Mouse (Mus musculus): Measurements from ENCODE around the gene Rora. TPM values are rescaled to one million over a fixed set of nuclear protein-coding genes. Genes with fewer than 3 reads are reported as not detected.

Gene Rora
- polyA plus RNA-seq, 1 experiment from 2014 or later: 9.0 TPM

DNA sequence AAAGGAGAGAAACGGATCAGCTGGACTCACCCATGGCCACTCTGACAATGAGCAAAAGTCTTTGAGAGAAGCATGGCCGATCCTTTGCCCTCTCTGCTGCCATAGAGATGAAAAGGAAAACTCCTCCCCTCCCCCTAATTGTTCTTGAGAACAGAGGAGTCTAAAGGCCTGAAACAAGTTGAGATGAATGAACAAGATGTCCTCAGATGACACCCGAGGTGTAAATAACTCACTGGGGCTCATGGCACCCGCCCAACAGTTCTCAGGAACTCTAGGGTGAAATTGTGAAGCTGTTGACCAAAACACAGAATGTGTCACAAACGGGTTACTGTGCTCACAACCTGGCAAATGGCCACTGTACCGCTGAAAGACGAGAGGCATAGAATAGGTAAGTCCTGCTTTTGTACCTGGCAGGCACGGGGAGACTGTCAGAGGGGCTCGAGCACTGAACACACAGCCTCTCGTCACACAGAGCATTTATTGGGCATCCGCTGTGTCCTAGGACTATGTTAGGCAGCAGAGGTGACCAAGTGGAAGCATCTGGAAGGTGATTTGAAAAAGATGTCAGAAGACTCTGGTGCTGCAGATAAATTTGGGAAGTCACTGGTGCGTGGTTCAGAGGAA is 467.6 kb downstream of the Rora start:
- ATAC-seq: no peak
- in situ Hi-C loops (cut with MboI; ENCODE audit: low pct_unique_long_range_greater_than_20kb): no loop called here
- CTCF ChIA-PET: interaction anchor here (1.4 kb wide), 1 partner anchor 9 kb away, joined by 4 read pairs; no protein-coding TSS in a partner anchor
- POLR2A ChIA-PET: no interaction called here
- no peak for DNase-seq (ENCODE audit: low read depth, low spot score)
- no peaks in the 10 kb centered on the region for H3K27me3 ChIP-seq
- TF ChIP-seq CTCF (IDR thresholded peaks at IDR 0.05): no peak

GRCm38 (mm10) chr9:69125011-69125786 is 471.6 kb downstream of the Rora start:
- H3K27me3 ChIP-seq: no peaks in the 10 kb centered on the region
- TF ChIP-seq CTCF (IDR thresholded peaks at IDR 0.05): no peak
- CTCF ChIA-PET: no interaction called here
- ATAC-seq: no peak
- in situ Hi-C loops (cut with MboI; ENCODE audit: low pct_unique_long_range_greater_than_20kb): no loop called here
- peak; percentile 6 for DNase-seq (ENCODE audit: low read depth, low spot score)
- POLR2A ChIA-PET: interaction anchor here (0.9 kb wide), 1 partner anchor 10 kb away, joined by 3 read pairs; no protein-coding TSS in a partner anchor

DNA sequence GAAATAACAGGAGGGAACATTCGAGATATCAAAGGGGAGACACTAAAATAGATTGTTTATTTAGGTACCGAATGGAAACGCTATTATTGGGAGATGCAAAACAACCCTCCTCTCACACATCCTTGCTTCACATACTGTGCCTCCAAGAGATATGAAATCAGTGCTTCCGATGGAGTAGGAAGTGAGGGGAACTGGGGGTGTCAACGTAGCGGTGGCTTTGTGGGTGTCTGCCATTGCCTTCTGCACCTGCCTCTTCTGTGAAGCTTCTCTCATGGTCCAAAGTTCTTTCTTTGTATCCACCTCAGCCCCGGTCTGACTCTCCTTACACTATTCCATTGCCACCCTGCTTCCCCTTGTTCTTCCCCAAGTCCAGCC is 472.2 kb downstream of the Rora start:
- H3K27me3 ChIP-seq: no peaks in the 10 kb centered on the region
- no peak for ATAC-seq
- no peak for TF ChIP-seq CTCF (IDR thresholded peaks at IDR 0.05)
- in situ Hi-C loops (cut with MboI; ENCODE audit: low pct_unique_long_range_greater_than_20kb): no loop called here
- CTCF ChIA-PET: no interaction called here
- DNase-seq (ENCODE audit: low read depth, low spot score): no peak
- POLR2A ChIA-PET: interaction anchor here (0.9 kb wide), 1 partner anchor 9 kb away, joined by 3 read pairs; no protein-coding TSS in a partner anchor

GRCm38 (mm10) chr9:69126595-69126994 is 473.0 kb downstream of the Rora start:
- POLR2A ChIA-PET: no interaction called here
- CTCF ChIA-PET: no interaction called here
- DNase-seq (ENCODE audit: low read depth, low spot score): no peak
- no peak for TF ChIP-seq CTCF (IDR thresholded peaks at IDR 0.05)
- H3K27me3 ChIP-seq: no peaks in the 10 kb centered on the region
- in situ Hi-C loops (cut with MboI; ENCODE audit: low pct_unique_long_range_greater_than_20kb): no loop called here
- no peak for ATAC-seq

DNA sequence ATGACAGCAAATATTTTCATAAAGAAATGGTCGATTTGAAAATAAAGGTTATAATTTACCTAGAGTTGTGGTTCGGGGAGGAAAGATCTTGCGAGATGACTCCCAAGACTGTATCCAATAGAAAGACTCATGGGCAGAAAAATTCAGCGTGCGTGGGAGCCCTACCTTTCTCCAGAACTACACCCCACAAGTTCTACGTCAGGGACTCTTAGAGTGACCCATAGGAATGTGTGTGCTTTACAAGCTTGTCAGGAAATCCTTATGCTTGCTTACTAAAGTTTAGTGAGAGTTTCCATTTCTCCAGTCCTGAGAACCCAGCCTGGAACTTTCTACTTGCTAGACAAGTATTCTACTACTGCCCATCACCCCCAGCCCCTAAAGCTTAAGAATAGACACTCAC is 474.7 kb downstream of the Rora start:
- no peak for ATAC-seq
- ChIA-PET CTCF (interaction anchor here (1.3 to 1.6 kb wide), 2 partner anchors 9 to 10 kb away, joined by 3 to 4 read pairs; no protein-coding TSS in a partner anchor), POLR2A (no interaction called here)
- no peak for DNase-seq (ENCODE audit: low read depth, low spot score)
- in situ Hi-C loops (cut with MboI; ENCODE audit: low pct_unique_long_range_greater_than_20kb): no loop called here
- no peaks in the 10 kb centered on the region for H3K27me3 ChIP-seq
- no peak for TF ChIP-seq CTCF (IDR thresholded peaks at IDR 0.05)

DNA sequence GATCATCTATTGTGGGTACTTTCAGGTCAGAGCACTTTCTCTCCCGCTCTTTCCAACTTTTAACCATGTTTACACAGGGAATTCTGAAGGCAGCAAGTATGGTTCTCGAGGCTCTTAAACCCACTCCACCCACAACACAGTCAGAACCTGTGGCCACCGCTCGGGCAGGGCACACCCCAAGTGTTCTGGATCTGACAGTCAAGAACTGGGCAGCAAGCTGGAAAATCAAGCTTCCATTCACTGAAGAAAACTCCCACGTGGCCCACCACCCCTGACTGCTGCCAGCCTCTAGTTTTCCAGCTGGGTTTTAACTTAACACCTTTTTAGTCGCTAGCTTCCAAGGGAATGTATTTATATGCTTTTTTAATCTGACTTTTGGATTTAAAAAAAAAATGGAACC is 479.4 kb downstream of the Rora start:
- ChIA-PET CTCF (no interaction called here), POLR2A (no interaction called here)
- DNase-seq (ENCODE audit: low read depth, low spot score) (no peak), ATAC-seq (no peak)
- H3K27me3 ChIP-seq: no peaks in the 10 kb centered on the region
- no peak for TF ChIP-seq CTCF (IDR thresholded peaks at IDR 0.05)
- in situ Hi-C loops (cut with MboI; ENCODE audit: low pct_unique_long_range_greater_than_20kb): no loop called here

DNA sequence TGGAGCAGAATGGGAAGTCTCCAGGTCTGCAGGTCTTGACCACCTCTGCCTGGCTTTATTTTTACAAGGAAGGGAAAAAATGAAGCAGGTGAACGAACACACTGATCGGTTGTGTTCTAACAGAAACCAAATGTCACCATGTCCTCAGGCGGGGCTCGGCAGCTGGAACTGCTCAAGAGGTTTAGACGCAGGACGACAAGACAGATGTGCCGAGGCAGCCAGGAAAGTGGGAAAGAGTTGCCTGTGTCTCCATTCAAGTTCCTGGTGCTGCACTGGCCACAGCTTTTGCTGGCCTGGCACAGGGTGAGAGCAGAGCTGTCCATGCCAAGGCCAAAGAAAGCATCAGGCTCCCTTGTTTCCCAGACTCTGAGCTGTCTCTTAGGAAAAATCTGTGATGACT is 480.1 kb downstream of the Rora start:
- no peak for ATAC-seq
- DNase-seq (ENCODE audit: low read depth, low spot score): no peak
- in situ Hi-C loops (cut with MboI; ENCODE audit: low pct_unique_long_range_greater_than_20kb): no loop called here
- H3K27me3 ChIP-seq: no peaks in the 10 kb centered on the region
- ChIA-PET CTCF (no interaction called here), POLR2A (no interaction called here)
- TF ChIP-seq CTCF (IDR thresholded peaks at IDR 0.05): no peak

GRCm38 (mm10) chr9:69134604-69135003 is 481.0 kb downstream of the Rora start:
- DNase-seq (ENCODE audit: low read depth, low spot score) (no peak), ATAC-seq (no peak)
- POLR2A ChIA-PET: interaction anchor here (0.7 to 0.8 kb wide), 2 partner anchors 9 to 16 kb away, joined by 3 read pairs; no protein-coding TSS in a partner anchor
- in situ Hi-C loops (cut with MboI; ENCODE audit: low pct_unique_long_range_greater_than_20kb): no loop called here
- no peaks in the 10 kb centered on the region for H3K27me3 ChIP-seq
- no peak for TF ChIP-seq CTCF (IDR thresholded peaks at IDR 0.05)
- CTCF ChIA-PET: no interaction called here

DNA sequence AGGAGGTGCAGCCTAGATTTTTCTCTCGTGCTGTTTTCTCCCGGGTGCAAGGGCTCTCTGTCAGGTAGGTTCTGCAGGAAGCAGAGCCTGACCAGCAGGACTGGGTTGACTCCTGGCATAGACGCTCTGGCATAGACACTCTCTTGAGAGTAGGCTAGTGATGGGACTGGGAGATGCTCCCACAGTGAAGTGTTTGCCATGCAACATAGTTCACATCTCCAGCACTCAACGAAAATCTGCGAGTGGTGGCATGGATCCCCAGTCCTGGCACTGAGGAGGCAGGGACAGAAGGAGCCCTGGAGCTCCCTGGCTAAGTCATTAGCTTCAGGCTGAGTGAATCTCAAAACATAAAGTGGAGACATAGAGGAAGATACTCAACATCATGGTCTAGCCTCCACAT is 483.2 kb downstream of the Rora start:
- no peak for TF ChIP-seq CTCF (IDR thresholded peaks at IDR 0.05)
- DNase-seq (ENCODE audit: low read depth, low spot score): no peak
- POLR2A ChIA-PET: no interaction called here
- H3K27me3 ChIP-seq: no peaks in the 10 kb centered on the region
- no peak for ATAC-seq
- CTCF ChIA-PET: interaction anchor here (1.1 kb wide), 1 partner anchor 9 kb away, joined by 3 read pairs; no protein-coding TSS in a partner anchor
- in situ Hi-C loops (cut with MboI; ENCODE audit: low pct_unique_long_range_greater_than_20kb): no loop called here

- in situ Hi-C loops (cut with MboI; ENCODE audit: low pct_unique_long_range_greater_than_20kb): no loop called here
- ChIA-PET POLR2A (no interaction called here), CTCF (interaction anchor here (1.1 kb wide), 1 partner anchor 10 kb away, joined by 3 read pairs; no protein-coding TSS in a partner anchor)
- TF ChIP-seq CTCF (IDR thresholded peaks at IDR 0.05): no peak
- no peak for ATAC-seq
- H3K27me3 ChIP-seq: no peaks in the 10 kb centered on the region
- no peak for DNase-seq (ENCODE audit: low read depth, low spot score)
Observed at GRCm38 (mm10) chr9:69137398-69137797, 483.8 kb downstream of the Rora start.

- ChIA-PET CTCF (no interaction called here), POLR2A (no interaction called here)
- no peak for TF ChIP-seq CTCF (IDR thresholded peaks at IDR 0.05)
- ATAC-seq (no peak), DNase-seq (ENCODE audit: low read depth, low spot score) (no peak)
- no peaks in the 10 kb centered on the region for H3K27me3 ChIP-seq
- in situ Hi-C loops (cut with MboI; ENCODE audit: low pct_unique_long_range_greater_than_20kb): no loop called here
Observed at GRCm38 (mm10) chr9:69140144-69140543, 486.6 kb downstream of the Rora start.

Data from Patski (cell line).